Mouse (Mus musculus): ENCODE measurements around the gene Flrt3.

Gene Flrt3

DNA sequence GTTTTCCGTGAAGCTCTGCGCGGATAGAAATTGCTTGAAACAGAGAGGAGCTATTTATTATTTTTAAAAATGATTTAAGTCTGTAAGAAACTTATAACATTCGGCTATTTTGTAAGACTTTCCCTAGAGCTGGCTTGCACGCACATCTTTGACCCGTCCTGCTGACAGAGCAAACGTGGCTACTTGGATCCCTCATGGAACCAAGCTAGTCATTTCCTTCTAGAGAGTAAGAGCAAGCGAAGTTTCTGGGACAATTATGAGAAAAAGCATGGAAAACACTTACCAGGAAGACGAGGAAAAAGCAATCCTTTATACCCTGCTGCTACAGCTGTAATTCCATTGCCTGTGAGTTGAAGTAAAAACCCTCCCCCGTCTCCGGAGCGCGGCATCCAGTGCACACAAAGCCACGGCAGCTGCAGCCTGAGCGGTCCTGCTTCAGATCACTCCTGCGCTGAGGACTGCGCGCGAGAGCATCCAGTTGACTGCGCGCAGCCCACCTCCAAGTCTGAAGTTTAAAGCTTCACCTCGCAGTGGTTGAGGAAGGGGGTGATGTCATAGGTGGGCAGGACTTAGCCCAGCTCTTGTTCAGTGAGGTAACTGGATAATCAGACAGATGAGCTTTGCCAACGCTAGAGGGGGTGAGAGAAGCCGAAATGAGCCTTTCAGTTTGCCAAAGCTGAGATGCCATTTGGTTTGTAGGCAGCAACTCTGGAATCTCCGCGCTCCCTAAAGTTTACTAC lies at the start of gene Flrt3:
TSS of gene Flrt3 (minus strand) at position 507 of the 740 bp plus-strand sequence.
- no peak for DNase-seq (ENCODE audit: low spot score)

- DNase-seq (ENCODE audit: low spot score), result no peak
These were observed 46.1 kb upstream of the Flrt3 start for GRCm38 (mm10) chr2:140717407-140717806.

DNA sequence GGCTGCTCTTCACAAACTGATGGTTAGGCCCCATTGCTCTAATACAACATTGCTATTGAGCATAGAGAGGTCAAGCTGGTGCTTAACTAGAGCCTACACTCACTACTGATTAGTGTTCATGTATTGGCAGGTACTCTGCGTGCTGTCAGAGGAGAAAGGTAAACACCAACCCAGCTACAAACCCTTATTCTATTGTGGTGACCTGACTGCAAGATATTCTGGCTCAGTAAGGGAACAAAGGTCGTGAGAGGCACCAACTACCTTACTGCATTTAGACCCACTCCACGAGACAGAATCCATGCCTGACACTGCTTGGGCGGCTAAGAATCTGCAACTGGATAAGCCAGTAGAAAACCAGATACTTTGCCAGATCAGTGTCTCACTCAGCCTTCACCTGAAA lies 44.6 kb upstream of the Flrt3 start:
- no peak for DNase-seq (ENCODE audit: low spot score)

- no peak for DNase-seq (ENCODE audit: low spot score)
These were observed 36.3 kb upstream of the Flrt3 start for GRCm38 (mm10) chr2:140707550-140707949.

GRCm38 (mm10) chr2:140705278-140705677 lies 34.0 kb upstream of the Flrt3 start:
- no peak for DNase-seq (ENCODE audit: low spot score)

GRCm38 (mm10) chr2:140704146-140704545 lies 32.9 kb upstream of the Flrt3 start:
- no peak for DNase-seq (ENCODE audit: low spot score)

DNA sequence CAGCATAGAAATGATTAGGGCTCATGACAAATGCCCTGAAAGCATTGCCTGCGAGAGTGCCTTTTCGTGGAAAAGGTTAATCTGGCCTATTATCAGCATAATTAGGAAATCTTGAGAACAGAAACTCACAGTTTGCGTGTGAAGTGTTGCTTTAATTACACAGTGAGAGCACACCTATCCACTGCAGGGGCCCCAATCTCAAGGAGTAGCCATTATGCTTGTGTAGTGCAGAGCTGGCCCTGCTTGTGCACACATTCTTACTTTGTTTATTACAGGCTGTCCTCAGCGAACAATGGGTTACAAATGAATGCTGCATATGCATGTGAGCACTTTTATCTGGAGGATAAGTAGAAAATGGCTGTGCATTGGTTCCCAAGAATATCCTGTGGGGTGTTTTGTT lies 32.1 kb upstream of the Flrt3 start:
- no peak for DNase-seq (ENCODE audit: low spot score)

GRCm38 (mm10) chr2:140698585-140698984 lies 27.3 kb upstream of the Flrt3 start:
- no peak for DNase-seq (ENCODE audit: low spot score)

- DNase-seq (ENCODE audit: low spot score), result no peak
These were observed 22.6 kb upstream of the Flrt3 start for GRCm38 (mm10) chr2:140693845-140694244.

GRCm38 (mm10) chr2:140692461-140692860 lies 21.2 kb upstream of the Flrt3 start:
- DNase-seq (ENCODE audit: low spot score), result no peak

DNA sequence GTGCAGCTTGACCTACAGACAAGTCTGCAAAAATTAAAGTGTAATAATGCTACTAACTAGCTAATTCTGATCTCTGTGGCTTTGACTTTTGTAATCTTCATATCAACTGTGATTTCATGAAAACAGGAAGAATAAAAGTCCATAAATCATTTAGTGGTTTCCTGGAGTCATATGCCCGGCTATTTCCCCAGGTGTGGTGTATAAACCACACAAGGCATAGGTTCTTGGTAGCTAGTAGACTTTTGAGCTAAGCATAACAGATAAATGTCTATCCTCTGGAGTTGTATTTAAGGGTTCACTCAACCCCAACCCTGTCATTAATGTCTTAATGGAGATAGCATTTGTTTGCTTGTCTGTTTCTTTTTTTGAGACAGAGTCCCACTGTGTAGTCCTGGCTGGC lies 20.1 kb upstream of the Flrt3 start:
- DNase-seq (ENCODE audit: low spot score), result no peak

DNA sequence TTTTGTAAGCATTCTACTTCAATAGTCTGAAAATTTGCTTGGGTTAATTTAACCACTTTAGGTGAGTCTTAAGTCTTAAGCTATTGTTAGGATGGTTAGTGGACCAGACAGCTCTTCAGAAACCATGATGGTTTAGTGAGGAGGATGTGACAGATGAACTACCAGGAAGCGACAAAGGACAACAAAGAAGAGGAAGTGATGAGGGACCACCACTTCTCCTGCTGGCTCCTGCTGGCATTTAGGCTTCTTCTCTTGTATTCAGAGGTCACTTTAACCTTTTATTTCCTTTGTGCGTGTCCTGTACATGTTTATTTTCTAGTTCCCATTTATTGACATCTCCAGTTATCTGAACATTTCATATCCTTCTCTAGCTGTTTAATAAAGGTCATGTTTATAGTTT lies 19.6 kb upstream of the Flrt3 start:
- DNase-seq (ENCODE audit: low spot score), result no peak

DNA sequence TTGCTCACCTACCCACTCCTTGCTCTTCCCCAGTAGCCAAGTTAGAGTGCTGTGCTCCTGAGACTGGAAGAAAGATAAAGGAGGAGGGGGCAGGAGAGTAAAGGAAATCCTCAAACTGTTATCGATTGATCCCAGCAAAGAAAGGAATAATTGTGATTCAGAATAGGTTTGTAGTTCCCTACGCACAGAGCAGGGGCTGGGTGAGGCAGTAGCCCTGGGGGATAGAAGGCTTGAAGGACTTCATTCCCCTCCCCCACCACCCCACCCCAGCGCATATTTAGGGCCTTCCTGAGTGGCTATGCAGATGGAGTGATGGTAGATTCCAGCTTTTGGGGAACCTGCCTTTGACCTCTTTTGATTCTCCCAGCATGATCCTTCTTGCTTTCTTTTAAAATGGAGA lies 5.5 kb upstream of the Flrt3 start:
- no peak for DNase-seq (ENCODE audit: low spot score)

- no peak for DNase-seq (ENCODE audit: low spot score)
These were observed 2.2 kb upstream of the Flrt3 start for GRCm38 (mm10) chr2:140673466-140673865.

- no peak for DNase-seq (ENCODE audit: low spot score)
These were observed 812 bp downstream of the Flrt3 start for GRCm38 (mm10) chr2:140670457-140670856.

DNA sequence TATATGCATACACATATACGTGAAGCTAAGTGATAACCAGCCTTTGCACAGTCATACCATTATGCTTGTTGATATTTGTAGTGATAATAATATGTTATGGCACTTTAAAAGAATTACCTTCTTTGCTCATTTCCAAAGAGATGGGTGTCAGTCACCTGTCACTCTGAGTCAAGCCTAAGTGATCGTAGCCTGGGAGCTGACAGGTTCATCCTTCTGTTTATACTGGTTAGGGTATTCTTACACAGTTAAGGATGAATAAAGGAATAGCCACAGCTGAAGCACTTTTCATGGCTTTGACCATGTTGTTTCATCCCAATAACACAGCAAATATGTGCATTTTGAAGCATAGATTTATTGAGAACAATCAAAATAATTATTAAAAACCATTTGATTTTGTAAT lies 1.5 kb downstream of the Flrt3 start:
- no peak for DNase-seq (ENCODE audit: low spot score)

- no peak for DNase-seq (ENCODE audit: low spot score)
These were observed 2.2 kb downstream of the Flrt3 start for GRCm38 (mm10) chr2:140669081-140669480.

GRCm38 (mm10) chr2:140668311-140668710 lies 3.0 kb downstream of the Flrt3 start:
- DNase-seq (ENCODE audit: low spot score), result no peak

DNA sequence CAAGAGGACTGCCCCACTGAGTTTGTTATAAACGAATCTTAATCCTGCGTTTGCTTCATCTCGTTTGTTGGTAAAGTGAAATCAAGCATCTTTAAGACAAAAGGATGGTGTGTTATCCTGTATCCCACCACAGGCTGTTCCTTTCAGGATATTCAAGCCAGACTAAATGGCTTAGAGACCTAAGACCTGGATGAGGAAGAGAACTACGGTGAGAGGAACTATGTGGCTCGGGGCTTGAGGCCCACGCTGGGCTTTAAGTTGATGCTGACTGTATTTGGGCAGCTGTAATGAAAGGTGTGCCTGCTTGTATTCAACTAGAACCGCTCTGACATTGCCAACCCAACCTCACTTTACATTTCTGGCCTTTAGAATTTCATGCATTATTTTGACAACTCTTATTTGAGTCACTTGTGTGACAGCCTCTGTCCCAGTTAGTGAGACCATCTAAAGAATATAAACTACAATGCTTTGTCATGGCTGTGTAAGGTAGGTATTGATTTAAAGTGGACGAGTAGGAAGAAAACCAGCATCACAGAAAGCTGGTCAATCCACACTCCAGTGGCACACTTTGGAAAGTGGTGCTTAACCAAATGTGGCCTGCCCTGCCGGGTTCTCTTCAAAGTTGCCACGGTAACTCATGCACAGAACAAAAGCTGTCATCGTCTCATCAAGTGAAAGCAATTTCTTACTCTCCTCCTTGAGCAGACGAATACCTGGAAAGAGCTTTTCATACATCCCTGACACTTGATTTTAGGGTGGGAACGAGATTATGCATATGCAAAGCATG lies 3.8 kb downstream of the Flrt3 start:
- DNase-seq (ENCODE audit: low spot score), result no peak

- no peak for DNase-seq (ENCODE audit: low spot score)
These were observed 4.4 kb downstream of the Flrt3 start for GRCm38 (mm10) chr2:140666846-140667245.

DNA sequence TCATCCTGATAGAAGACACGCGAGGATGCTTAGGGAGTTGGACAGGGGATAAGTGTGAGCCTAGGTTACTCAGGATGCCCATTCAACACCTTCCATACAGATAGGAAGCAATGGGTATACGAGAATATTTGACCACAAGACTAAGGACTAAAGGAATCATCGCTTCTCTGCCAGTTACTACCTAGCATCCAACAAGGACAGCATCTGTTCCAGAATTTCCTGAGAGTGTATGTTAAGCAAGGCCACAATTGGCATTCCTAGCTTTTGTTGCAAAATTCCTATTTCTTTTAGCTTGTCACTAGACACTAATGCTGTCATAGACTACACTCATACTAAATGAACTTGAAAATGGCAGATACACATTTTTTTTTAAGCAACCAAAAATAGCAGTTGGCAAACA lies 6.9 kb downstream of the Flrt3 start:
- DNase-seq (ENCODE audit: low spot score), result no peak

DNA sequence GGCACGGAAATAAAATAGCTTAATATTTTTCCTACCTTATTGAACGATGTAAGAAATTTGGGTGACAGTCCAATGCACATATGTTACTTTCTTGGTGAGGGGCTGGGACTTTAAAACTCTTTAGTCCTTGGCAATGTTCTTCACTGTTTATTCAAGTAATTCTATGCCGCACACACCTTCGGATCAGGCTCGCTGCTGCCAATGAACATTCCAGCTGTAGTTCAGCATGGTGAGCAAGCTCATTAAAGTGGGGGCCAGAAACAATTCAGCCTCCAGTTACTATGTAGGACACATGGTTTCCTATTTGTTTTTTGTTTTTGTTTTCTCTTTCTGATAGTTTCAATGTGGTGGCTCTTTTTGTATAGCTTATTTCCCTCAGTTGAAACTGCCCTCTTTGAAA lies 8.6 kb downstream of the Flrt3 start:
- no peak for DNase-seq (ENCODE audit: low spot score)

GRCm38 (mm10) chr2:140653978-140654377 lies 17.3 kb downstream of the Flrt3 start:
- DNase-seq (ENCODE audit: low spot score), result no peak

GRCm38 (mm10) chr2:140653481-140653880 lies 17.8 kb downstream of the Flrt3 start:
- no peak for DNase-seq (ENCODE audit: low spot score)
